Mouse (Mus musculus) inflammation-experienced regulatory T-cells (primary cell): ENCODE data around the gene Rassf2. TPM values are rescaled to one million over a fixed set of nuclear protein-coding genes. Genes with fewer than 3 reads are reported as not detected.

Source experiments
- polyA plus RNA-seq, 2 experiments: library from polyadenylated mRNA; unstranded; fragments of 100-300 nt; shearing (Covaris generic); gene quantifications; one replicate each; pipeline ENCODE4 v1.2.1; 2017

The Rassf2 gene
- 100 to 1,000 TPM in 1 of 2 experiments, 10 to 100 TPM in 1; 76.6 to 113 TPM for polyA plus RNA-seq

GRCm38 (mm10) chr2:132029646-132030417 is at the start of gene Rassf2:
Gene Rassf2, minus strand, starts transcription at chr2:132030258.

DNA sequence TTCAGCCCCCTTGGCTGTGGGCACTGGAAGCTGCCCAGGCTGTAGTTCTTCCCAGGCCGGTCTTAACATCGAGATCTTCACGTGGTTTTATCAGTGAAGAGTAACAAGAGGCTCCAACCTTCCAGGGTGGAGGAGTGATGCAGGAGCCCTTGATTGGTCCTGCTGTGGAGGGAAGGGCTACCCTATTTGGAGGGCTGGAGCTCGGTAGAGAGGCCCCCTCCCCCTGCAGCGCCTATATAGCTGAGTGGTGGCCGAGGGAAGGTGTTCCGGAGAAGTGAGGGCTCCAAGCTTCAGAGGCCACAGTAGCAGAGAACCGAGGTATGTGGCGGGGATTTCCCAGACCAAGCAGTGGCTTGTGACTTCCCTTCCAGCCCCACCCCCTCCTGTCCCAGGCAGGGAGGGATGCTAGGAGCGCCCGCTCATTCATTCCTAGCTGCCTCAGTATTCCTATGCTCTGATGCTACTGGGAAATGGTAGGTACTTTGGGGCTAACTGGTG is 79.4 kb downstream of the Rassf2 start, which contains the start of gene Prnd:
Gene Prnd, plus strand, starts transcription at position 264 of the 498 bp plus-strand sequence.

Other genes with a start within 250 kb of the Rassf2 start
- under 1 TPM in 1 of 2 experiments, not detected in 1; 0.11 TPM for gene Erv3, start 170.5 kb downstream of the Rassf2 start, polyA plus RNA-seq
- 10 to 100 TPM; 21.4 to 23.9 TPM for gene Prnp, start 120.3 kb downstream of the Rassf2 start, polyA plus RNA-seq
- under 1 TPM in 1 of 2 experiments, not detected in 1; 0.47 TPM for gene Prn, start 120.3 kb downstream of the Rassf2 start, polyA plus RNA-seq
- gene Prnd, start 79.4 kb downstream of the Rassf2 start, polyA plus RNA-seq = under 1 TPM in 1 of 2 experiments, not detected in 1; 0.83 TPM
- gene Slc23a2, start 114.8 kb upstream of the Rassf2 start, polyA plus RNA-seq = 10 to 100 TPM; 25.7 to 44.0 TPM
- gene Tmem230, start 217.5 kb upstream of the Rassf2 start, polyA plus RNA-seq = 10 to 100 TPM; 55.7 to 62.8 TPM
- gene Pcna, start 223.1 kb upstream of the Rassf2 start, polyA plus RNA-seq = 100 to 1,000 TPM; 131 to 181 TPM
- gene Cds2, start 232.9 kb upstream of the Rassf2 start, polyA plus RNA-seq = 10 to 100 TPM; 48.4 to 54.5 TPM